Mouse (Mus musculus) lung, postnatal 25 days (tissue): ENCODE results near the gene Cnmd.

ENCODE experiments used
- DNase-seq: peaks from one replicate; pipeline ENCODE4 v3.0.0; 2022; ENCODE audit warnings: low spot score

Gene Cnmd

GRCm38 (mm10) chr14:79642063-79642462 is 19.9 kb downstream of the Cnmd start:
- peak; percentile 7 for DNase-seq

GRCm38 (mm10) chr14:79636814-79637213 is 25.2 kb downstream of the Cnmd start:
- no peak for DNase-seq

GRCm38 (mm10) chr14:79633196-79633595 is 28.8 kb downstream of the Cnmd start:
- DNase-seq: peak; percentile 37

GRCm38 (mm10) chr14:79632330-79632729 is 29.6 kb downstream of the Cnmd start:
- DNase-seq: no peak

- DNase-seq: no peak
These were observed 40.8 kb downstream of the Cnmd start for GRCm38 (mm10) chr14:79621143-79621542.

- DNase-seq: no peak
These were observed 42.2 kb downstream of the Cnmd start for GRCm38 (mm10) chr14:79619802-79620201.

GRCm38 (mm10) chr14:79617121-79617828 is 44.7 kb downstream of the Cnmd start:
- peak; percentile 14 for DNase-seq

GRCm38 (mm10) chr14:79608286-79608685 is 53.7 kb downstream of the Cnmd start:
- no peak for DNase-seq

- no peak for DNase-seq
These were observed 54.6 kb downstream of the Cnmd start for GRCm38 (mm10) chr14:79607352-79607751.

- no peak for DNase-seq
These were observed 55.1 kb downstream of the Cnmd start for GRCm38 (mm10) chr14:79606867-79607266.

GRCm38 (mm10) chr14:79606392-79606791 is 55.6 kb downstream of the Cnmd start:
- no peak for DNase-seq

- DNase-seq: no peak
These were observed 56.1 kb downstream of the Cnmd start for GRCm38 (mm10) chr14:79605881-79606280.

GRCm38 (mm10) chr14:79596602-79597001 is 65.4 kb downstream of the Cnmd start:
- no peak for DNase-seq

- no peak for DNase-seq
These were observed 67.9 kb downstream of the Cnmd start for GRCm38 (mm10) chr14:79594069-79594468.

- DNase-seq: no peak
These were observed 70.4 kb downstream of the Cnmd start for GRCm38 (mm10) chr14:79591611-79592010.

GRCm38 (mm10) chr14:79590916-79591315 is 71.1 kb downstream of the Cnmd start:
- DNase-seq: no peak

GRCm38 (mm10) chr14:79589401-79589800 is 72.6 kb downstream of the Cnmd start:
- DNase-seq: no peak

- DNase-seq: no peak
These were observed 73.4 kb downstream of the Cnmd start for GRCm38 (mm10) chr14:79588534-79588951.

GRCm38 (mm10) chr14:79587852-79588229 is 74.1 kb downstream of the Cnmd start:
- no peak for DNase-seq
